Mouse (Mus musculus): ENCODE results near the gene Nup93.

DNA sequence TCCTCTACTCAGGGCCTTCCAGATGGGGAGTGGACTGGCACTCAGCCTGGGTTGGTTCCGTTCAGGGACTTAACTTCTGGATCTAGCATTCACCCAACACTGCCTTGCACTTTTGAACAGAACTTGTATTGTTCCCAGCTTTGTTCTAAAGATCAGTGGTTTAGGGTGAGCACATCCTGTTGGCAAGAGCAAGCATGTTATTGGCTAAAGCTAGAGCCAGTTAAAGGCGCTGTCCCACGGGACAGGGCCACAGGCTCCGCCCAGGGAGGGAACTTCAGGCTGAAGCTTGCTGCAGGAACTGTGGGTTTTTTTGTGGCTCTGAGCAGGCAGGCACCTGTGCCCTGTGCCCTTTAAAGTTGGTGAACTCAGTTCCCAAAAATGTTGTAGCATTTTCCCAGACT, 148.9 kb downstream of the Nup93 start:
- no peak for TF ChIP-seq CEBPB (IDR thresholded peaks at IDR 0.05; ENCODE audit: low read depth)
- no peak for TF ChIP-seq CTCF (IDR thresholded peaks at IDR 0.05; ENCODE audit: control insufficient read depth, insufficient read depth, insufficient read length)
- no peak for TF ChIP-seq USF1 (IDR thresholded peaks at IDR 0.05; ENCODE audit: low read depth)
- no peak for TF ChIP-seq MYOG (IDR thresholded peaks at IDR 0.05; ENCODE audit: control insufficient read depth, extremely low read depth, insufficient read length)
